Mouse (Mus musculus): ENCODE data around the gene Phkg1.
"Not testable (repeated sequence)": the region's sequence is repeated elsewhere in the genome, so short reads cannot be mapped to it uniquely, and the experiment has no call there.

Gene Phkg1

GRCm38 (mm10) chr5:129898449-129898848 lies at the start of gene Phkg1:
TSS of gene Phkg1 (minus strand) at chr5:129898549.
- DNase-seq (ENCODE audit: low read depth, low spot score): no peak

- DNase-seq (ENCODE audit: low read depth, low spot score): no peak
These were observed 49.2 kb upstream of the Phkg1 start for GRCm38 (mm10) chr5:129947528-129948033.

DNA sequence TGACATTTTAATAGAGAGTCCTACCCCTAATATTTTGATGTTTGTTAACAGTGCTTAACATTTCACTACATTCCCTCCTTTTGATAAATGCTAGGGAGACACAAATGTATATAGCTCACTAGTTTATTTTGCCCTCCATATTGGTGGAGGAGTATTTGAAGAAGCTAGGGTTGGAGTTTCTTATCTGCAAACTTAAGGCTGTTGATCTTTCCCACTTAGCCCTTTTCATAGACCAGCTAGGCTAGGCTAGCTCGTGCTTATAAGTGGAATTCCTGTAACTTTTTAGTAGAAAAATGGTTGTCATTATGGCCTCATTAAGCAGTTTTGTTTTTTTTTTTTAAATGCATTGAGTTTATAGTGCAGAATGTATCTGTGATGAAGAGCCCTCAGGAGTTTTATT lies 45.1 kb upstream of the Phkg1 start:
- DNase-seq (ENCODE audit: low read depth, low spot score): no peak

DNA sequence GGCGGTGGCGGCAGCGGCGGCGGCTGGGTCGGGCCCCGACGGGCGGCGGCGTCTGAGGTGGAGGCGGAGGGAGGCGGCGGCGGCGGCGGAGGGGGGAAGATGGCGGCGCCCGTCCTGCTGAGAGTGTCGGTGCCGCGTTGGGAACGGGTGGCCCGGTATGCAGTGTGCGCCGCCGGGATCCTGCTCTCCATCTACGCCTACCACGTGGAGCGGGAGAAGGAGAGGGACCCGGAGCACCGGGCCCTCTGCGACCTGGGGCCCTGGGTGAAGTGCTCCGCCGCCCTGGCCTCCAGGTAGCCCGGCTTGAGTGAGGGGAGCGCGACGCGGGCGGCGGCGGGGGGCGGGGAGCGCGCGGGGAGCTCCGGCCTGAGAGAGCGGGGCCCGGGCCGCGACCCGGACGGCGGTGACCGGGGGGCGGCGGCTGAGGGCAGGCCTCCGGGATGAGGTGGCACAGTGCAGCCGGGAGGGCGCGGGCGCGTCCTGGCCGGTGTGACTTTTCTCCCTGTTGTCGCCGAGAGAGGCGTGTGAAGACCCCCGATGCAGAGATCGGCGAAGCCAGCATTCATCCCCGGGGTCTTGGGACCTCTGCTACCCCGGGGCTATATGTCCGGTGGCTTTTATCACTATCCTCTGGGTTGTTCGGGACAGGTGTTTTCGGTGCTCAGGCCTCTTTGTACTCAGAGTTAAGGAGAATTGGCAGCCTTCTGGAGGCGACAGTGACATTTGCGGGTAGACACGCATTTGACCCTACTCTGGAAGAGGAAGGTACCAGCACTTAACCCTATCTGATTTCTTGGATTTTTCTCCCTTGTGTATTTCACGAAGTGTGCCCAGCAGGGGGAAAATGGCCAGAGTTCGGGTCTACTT lies 44.0 kb upstream of the Phkg1 start:
- peak; percentile 21 for DNase-seq (ENCODE audit: low read depth, low spot score)

DNA sequence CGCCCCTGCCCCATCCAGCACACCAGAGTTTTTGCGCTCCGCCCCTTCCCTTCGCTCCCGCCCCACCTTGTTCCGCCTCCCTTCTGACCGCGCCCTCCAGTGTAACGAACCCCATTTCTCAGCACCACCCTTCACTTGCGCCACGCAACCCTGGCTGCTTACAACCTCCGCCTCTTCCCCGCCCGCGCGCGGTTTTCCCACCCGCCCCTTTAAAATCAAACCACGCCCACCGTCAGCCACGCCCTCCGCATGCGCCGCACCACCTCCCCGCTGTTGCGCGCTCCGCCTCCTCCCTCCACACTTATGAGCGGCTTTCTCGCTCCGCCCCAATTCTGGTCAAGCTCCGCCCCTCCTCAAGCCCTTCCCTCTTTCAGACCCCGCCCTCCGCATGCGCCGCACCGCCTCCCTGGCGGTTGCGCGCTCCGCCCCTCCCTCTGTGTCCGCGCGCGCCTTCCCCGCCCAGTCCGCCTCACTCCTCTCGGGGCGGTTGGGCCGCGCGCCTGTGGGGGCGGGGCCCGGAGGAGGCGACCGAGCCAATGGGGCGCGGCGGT lies 43.2 kb upstream of the Phkg1 start, which contains the start of gene Vkorc1l1:
TSS of gene Vkorc1l1 (plus strand) at position 476 of the 551 bp plus-strand sequence.
- peak; percentile 100 for DNase-seq (ENCODE audit: low read depth, low spot score)

DNA sequence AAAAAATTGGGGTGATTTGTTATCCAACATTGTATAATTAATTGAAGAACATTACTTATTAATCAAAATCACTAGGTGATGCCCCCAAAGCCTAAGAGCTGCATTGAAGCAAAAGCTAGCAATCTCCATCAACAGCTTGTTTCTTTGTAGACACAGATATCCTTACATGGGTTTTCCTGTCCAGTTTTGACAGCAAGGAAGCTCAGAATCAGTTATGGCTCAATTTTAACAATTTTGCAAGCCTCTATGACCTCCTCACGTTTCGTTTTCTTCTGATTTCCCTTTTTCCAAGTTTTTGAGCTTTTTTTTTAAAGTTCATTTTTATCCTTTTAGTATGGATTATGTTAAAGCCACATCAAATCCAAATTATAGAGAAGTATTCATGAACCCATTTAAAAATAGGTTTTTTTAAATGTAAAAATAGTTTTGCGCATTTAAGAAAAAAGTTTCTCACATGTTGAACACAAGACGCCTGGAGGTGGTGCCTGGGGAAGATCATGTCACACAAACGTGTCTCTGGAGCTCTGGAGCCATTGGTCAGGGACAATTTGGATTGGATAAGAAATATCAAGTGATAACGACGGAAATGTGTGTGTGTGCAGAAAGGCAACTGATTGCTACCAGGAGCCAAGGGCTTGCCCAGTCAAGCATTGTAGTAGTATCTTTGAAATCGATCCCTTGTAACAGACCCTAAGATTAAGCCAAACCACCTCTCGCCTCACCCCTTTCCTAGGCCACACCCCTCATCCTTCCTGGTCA lies 42.6 kb upstream of the Phkg1 start:
- no peak for DNase-seq (ENCODE audit: low read depth, low spot score)

DNA sequence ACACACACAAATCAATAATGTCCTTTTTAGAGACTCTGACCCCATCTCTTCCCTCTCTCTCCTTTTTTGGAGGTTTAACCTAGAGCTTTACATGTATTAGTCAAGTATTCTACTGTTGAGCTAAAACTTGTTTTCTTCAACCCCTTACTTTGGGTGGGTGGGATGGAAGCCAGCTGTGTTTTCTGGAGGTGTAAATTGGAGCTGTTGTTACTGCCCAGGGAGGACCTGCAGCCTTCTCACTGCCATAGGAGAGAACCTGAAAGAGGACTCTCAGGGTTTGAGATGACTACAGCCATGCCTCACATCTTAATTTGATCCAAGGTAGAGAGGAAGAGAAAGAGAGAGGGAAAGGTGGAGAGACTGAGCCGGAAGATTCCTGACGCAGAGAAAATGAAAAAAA lies 41.9 kb upstream of the Phkg1 start:
- DNase-seq (ENCODE audit: low read depth, low spot score): no peak

GRCm38 (mm10) chr5:129936941-129937340 lies 38.6 kb upstream of the Phkg1 start:
- no peak for DNase-seq (ENCODE audit: low read depth, low spot score)

DNA sequence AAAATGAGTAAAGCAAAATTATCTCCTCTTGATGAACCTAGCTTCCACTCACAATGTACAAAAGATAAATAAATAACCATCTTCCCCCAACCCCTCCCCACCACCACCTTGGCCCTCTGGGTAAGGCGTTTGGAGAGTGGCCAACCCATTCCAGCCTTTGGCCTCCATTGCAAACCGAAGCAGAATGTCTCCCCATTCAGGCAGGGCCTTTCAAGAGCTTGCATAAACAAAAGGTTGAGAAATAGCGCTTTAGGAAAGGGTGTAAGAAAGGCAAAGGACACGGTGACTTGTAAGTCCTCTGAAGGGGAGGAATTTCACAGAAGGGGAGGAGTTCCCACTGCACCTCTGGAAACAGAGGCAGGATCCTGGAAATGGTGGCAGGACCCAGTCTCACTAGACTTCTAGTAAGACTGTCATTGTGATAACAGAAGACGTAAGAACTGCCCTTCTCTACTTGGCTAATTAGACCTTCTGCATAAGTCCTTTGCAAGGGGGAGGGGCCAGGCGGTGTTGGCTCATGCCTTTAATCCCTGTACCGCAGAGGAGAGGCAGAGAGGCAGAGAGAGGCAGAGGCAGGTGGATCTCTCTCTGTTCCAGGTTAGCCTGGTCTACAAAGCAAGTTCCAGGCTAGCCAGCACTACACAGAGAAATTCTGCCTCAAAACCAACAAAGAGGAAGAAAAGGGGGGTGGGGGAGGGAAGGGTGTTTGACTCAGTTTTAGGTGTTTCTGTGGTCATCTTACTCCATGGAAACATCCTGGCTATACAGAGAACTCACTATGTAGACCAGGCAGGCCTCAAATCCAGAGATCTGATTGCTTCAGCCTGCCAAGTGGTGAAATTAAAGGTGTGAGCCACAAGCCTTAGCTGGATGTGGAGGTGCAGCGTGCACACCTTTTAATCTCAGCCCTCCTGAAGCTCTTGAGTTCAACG lies 31.8 kb upstream of the Phkg1 start:
- DNase-seq (ENCODE audit: low read depth, low spot score): no peak

- no peak for DNase-seq (ENCODE audit: low read depth, low spot score)
These were observed 27.6 kb upstream of the Phkg1 start for GRCm38 (mm10) chr5:129925933-129926332.

GRCm38 (mm10) chr5:129924820-129925452 lies 26.6 kb upstream of the Phkg1 start:
- DNase-seq (ENCODE audit: low read depth, low spot score): no peak

DNA sequence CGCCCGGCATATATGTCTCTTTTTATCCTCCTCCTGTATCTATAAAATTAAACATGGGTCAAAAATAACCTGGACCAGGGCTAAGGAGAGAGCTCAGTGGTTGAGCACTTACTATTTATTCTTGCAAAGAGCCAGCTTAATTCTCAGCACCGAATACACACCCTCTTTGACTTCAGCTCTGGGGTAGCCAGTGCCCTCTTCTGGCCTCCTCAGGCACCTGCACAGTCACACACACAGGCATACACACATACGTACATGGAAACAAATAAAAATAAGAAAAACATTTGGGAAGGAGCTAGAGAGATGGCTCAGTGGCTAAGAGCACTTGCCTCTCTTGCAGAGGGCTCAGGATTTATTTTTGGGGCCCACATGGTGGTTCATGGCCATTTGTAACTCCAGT lies 23.6 kb upstream of the Phkg1 start:
- DNase-seq (ENCODE audit: low read depth, low spot score): no peak

DNA sequence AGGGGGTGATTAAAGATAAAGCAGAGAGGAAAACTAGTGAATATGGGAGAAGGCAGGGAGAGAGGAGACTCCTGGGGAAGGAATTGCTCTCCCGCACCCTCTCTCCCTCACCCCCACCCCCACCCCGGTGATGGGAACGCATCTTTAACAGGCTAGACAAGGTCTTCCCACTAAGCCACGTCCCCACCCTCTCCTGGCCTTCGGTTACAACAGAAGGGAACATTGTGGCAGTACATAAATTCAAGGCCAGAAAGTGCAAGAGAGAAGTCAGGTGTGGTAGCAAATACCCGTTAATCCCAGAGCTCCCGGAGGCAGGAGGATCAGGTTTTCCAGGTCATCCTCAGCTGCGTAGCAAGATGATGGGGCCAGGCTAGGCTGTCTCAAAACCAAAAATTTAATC lies 21.0 kb upstream of the Phkg1 start:
- DNase-seq (ENCODE audit: low read depth, low spot score): no peak

- no peak for DNase-seq (ENCODE audit: low read depth, low spot score)
These were observed 20.4 kb upstream of the Phkg1 start for GRCm38 (mm10) chr5:129918752-129919151.

- DNase-seq (ENCODE audit: low read depth, low spot score): no peak
These were observed 19.8 kb upstream of the Phkg1 start for GRCm38 (mm10) chr5:129918065-129918651.

GRCm38 (mm10) chr5:129915491-129915890 lies 17.1 kb upstream of the Phkg1 start:
- DNase-seq (ENCODE audit: low read depth, low spot score): not testable (repeated sequence)

DNA sequence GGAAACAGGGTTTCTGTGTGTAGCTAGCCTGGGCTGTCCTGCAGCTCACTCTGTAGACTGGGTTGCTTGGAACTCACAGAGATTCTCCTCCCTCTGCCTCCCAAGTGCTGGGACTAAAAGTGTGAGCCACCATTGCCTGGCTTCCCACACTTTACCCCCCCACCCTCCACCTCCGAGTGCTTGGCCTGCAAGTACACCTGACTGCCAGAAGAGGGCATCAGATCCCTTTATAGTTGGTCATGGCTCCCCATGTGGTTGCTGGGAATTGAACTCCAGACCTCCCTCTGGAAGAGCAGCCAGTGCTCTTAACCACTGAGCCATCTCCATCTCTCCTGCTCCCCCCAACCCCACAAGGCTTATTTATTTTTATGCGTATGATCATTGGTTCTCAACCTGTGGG lies 15.7 kb upstream of the Phkg1 start:
- peak; percentile 48 for DNase-seq (ENCODE audit: low read depth, low spot score)

DNA sequence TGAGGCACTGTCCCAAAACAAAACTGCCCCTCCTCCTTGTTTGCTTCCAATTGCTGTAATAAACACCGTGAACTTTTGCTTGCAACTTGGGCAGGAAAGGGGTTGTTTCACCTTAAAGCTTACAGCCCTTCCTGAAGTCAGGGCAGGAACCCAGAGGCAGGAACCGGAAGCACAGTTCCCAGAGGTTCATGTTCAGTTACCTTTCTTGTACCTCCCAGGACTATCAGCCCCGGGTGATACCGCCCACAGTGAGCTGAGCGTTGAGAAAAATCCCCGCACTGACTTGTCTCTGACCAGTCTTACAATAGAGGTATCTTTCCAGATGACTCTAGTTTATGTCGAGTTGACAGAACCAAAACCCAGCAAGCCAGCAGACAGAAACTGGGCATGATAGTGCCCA lies 11.2 kb upstream of the Phkg1 start:
- no peak for DNase-seq (ENCODE audit: low read depth, low spot score)

DNA sequence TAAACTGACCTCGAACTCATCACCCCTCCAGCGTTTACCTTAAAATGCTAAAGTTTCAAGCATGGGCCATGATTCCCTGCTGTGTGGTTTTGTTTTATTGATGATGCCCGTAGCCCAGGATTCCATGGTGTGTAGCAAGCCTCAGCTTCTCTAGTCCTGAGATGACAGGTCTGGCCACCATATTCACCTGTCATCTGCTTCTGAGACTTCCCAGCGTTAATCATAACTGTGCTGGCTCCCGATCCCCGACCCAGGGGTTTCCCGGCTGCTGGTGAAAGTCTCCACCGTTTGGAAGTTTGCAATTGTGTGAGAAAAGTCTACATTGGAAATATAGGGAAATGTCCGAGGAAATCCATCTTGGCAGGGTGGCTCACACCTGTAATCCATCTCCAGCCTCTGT lies 10.8 kb upstream of the Phkg1 start:
- no peak for DNase-seq (ENCODE audit: low read depth, low spot score)

DNA sequence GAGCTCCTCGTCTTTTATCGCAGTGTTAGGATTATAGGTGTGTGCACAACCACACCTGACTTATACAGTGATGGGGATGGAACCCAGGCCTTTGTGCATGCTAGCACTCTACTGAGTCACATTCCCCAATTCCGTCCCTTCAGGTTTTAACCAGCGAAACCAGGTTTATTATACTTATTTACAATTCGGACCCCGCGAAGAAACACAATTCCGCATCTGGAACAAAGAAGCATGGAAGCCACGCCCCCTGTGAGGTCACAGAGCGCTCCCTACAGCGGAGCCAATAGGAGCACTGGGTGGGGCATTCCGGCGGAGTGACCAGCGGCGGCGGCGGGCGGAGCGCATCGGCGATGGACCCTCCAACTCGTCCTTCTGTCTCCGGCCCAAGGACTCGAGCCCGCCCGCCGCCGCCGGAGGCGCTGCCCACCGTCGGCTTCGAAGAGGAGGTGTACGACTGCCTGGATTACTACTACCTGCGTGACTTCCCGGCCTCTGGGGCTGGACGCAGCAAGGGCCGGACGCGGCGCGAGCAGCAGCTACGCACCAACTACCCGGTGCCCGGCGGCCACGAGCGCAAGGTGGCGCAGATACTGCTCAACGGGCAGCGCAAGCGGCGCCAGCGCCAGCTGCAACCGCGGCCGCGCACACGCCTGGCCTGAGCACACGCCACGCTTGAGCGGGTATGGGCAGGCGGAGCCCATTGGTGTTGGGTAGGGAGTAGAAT lies 10.1 kb upstream of the Phkg1 start, which contains the start of gene Nupr1l:
TSS of gene Nupr1l (plus strand) at position 299 of the 724 bp plus-strand sequence.
- DNase-seq (ENCODE audit: low read depth, low spot score): peak; percentile 94

Measured in brain, adult 2 months (tissue).